Mouse (Mus musculus): ENCODE results near the gene Pknox1.
"Not testable (repeated sequence)": the region's sequence is repeated elsewhere in the genome, so short reads cannot be mapped to it uniquely, and the experiment has no call there.

Pknox1 gene

DNA sequence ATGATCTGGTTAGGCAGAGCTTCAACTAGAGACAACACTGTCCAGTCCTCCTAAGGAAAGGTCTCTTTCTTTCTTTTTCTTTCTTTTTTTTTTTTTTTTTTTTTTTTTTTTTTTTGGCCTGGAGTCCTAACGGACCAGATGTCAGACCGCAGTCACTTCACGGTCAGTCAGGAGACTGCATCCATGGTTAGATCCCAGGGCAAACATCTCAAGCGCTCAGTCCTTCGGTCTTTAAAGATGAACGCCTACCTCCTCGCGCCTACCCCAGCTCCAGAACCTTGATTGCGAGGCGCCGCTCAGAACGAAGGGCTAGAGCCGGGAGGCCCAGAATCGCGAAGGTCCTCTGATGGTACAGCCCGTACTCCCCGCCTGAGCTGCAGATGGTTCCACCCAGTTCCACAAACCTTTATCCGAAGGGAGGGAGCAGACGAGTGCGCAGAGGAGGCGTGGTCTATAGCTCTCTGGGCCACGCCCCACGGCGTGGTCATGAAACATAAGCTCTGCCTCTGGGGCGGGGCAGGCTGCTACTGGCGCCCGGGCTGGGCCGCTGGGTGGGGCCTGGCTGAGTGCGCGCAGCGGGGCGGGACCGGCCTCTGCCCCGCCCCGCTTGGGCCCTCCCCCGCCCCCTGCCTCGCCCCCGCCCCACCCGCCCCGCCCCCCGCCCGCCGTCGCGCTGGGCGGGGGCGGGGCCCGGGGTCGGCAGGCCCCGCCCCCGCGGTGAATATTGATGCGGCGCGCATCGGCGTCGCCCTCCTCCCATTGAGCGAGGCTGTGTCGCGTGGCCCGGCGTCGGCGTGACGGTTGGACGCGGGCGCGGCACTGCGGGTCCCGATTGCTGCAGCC lies at the start of gene Pknox1:
TSS of gene Pknox1 (plus strand) at position 720 of the 843 bp plus-strand sequence.
- peak; percentile 100 for DNase-seq (ENCODE audit: low read depth, low spot score)

DNA sequence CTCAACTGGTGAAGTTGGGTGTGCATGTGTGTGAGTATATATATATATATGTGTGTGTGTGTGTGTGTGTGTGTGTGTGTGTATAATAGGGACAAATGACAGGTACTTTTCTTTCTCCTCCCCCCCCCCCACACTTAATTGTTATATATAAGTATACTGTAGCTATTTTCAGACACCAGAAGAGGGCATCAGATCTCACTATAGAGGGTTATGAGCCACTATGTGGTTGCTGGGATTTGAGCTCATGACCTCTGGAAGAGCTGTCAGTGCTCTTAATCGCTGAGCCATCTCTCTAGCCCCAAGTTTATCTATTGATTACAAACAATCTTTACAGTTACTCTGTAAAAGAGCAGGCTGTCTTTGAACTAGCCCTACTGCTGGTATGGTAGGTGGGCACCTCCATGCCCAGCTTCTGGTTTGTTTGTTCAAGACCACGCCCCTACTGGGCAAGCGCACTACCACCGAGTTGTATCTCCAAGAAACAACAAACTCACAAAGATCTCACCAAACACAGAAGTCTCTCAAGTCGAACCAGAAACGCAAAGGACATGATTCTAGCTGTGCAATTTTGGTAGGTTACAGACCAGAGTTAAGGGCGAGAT lies 45.1 kb upstream of the Pknox1 start:
- DNase-seq (ENCODE audit: low read depth, low spot score) = no peak

DNA sequence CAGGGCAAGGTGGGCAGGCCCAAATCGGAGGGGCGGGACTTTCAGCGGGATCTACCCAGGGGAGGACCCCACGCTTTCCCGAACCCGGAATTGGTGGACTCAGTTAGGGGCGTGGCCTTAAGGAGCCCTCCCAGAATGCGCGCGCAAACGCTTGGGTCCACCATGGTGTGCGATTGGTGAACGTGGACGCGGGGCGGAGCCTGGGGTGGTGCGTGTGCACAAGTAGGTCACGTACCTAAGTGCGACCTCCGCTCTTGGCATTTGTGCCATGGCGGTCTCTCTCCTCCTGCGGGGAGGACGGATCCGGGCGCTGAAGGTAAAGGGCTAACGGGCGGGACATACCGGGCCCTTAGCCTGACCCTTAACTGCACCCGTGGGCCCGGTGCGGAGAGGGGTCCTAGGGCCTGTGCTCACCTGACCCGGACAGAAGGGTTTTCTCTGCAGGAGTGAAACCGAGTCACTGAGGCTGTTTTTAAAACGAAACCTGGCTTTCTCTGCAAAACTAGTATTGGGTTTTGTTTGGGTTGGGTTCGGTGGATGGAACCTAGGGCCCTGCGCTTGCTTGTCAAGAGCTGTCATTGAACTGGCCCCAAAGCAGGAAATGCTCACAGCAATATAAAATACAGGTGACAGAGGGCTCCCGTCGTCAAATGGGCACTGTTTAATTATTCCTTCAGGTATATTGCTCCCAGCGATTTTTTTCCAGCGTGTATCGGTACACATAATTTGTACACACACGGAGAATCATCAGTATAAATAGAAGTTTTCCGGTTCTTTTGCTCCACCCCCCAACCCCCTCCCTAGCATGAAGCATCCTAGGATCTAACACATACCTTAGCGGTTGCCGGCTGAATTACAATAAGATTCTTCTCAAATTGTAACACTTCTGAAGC lies 44.3 kb upstream of the Pknox1 start, which contains the start of the genes Wdr4 and Ndufv3:
TSS of gene Wdr4 (minus strand) at position 35 of the 893 bp plus-strand sequence.
TSS of gene Ndufv3 (plus strand) at position 170 of the 893 bp plus-strand sequence.
- peak; percentile 99 for DNase-seq (ENCODE audit: low read depth, low spot score)

DNA sequence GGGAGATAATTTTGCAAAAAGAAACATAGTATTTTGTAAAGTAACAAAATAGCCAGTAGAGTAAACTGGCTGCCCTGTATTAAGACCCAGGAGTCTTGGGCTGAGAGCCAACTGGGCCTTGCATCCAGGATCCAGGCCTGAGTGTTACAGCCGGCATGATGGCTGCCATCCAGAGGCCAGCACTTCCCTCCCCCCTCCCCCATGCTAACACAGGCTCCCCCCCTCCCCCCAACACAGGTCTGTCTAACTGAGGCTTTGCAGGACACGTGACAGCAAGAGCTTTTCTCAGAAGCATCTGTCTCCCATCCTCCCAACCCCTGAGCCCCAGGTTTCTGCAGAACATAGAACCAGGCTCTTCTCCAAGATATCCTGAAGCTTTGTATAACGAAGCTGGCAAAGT lies 43.6 kb upstream of the Pknox1 start:
- DNase-seq (ENCODE audit: low read depth, low spot score) = no peak

DNA sequence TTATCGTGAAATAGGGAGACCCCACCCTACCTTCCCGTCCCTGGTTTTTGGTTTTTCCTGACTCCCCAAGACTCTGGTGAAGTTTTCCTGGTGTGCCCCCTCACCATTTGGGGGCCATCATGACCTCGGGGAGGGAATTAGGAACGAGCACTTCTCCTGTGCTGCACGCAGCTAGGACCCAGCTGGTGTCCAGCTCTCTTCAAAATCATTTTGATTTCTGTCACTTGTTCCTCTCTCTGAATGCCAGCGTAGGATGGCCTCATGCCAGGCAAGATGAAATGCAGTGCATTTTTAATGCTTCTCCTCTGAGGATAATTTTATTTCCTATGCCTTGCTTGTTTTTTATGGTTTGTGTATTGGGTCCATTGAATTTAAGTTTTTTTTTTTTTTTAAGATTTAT lies 42.6 kb upstream of the Pknox1 start:
- DNase-seq (ENCODE audit: low read depth, low spot score) = no peak

DNA sequence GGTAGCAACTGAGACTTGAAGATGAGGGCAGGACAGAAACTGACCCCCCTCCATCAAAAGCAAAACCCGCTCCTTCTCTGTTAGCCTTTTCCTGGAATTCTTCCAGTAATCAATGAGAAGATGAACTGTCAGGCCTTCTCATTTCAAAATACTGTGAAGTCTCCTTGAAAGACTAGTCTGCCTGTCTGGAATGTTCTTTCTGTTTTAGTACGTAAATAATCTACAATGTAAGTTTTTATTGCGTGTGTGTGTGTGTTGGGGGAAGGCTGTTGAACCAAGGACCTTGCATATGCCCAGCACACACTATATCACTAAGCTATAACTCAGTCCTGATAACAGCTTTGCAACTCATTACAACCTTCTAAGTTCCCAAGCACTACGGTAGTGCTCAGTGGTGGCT lies 39.4 kb upstream of the Pknox1 start:
- DNase-seq (ENCODE audit: low read depth, low spot score) = no peak

DNA sequence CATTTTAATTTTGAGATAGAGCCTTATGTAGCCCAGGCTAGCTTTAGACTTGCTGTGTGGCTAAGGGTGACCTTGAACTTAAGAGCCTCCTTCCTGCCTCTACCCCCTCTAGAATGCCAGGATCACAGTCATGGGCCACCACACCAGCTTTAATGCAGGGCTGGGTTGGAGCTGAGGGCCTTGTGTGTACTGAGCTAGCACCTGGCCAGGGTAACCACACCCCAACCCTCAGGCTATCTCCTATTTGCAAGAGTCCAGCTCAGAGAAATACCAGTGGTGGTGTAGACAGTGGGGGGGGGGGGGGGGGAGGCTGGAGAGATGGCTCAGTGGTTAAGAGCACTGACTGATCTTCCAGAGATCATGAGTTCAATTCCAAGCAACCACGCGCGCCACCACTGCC lies 38.7 kb upstream of the Pknox1 start:
- no peak for DNase-seq (ENCODE audit: low read depth, low spot score)

DNA sequence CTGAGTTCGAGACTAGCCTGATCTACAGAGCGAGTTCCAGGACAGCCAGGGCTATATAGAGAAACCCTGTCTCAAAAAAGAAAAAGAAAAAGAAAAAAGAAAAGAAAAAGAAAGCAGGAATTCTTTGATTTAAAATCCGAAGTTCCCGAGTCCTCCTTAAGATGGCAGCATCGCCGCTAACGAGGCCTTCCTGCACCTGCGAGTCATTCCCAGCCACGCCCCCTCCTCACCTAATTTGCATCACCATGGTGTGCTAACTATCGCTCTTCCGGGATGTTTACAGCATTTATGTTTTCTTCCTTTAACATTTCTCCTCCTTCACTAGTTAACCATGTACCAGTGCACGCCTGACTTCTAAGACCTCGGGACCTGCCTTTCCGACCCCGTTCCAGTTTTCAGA lies 35.2 kb upstream of the Pknox1 start:
- DNase-seq (ENCODE audit: low read depth, low spot score) = no peak

DNA sequence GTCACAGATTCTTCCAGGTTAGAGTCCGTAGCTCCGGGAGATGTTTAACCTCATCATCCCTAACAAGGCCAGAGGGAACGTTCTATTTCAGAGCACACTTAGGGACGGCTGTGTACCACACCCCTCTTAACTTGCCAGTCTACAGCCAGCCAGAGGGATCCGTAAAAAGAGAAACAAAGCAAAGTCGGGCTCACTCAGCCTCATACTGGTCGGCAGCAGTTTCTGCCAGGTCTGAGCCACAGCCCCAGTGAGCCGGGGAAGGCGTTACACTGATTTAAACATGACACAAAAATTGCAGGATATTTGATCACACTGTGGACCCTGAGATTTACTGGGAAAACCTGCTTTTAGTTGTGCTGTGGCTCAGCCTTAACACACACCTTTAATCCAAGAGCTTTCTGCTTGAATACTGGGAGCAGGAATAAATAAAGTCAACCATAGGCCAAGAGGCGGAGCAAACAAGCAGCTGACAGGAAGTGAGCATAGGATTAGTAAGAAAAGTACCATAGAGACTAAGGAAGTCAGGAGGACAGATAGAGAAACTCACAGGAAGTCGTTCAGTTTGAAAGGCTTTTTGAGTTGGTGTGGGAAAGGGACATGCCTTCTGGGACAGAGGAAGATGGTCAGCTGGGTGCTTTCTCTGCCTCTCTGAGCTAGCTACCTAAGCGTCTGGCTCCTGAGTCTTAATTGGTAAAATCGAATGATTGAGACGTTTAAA lies 32.9 kb upstream of the Pknox1 start:
- DNase-seq (ENCODE audit: low read depth, low spot score) = no peak

DNA sequence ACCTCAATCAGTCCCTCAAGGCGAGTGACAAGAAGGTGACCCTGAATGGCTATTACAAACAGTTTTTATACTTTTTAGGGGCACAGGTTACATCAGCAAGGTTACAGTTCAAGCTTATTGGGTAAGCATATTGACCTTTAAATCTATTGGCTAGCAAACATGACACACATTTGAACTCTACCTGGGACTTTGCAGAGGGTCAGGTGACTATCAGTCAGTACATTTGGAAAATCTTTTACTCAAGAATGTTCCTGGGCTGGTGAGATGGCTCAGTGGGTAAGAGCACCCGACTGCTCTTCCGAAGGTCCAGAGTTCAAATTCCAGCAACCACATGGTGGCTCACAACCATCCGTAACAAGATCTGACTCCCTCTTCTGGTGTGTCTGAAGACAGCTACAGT lies 32.2 kb upstream of the Pknox1 start:
- DNase-seq (ENCODE audit: low read depth, low spot score) = not testable (repeated sequence)

DNA sequence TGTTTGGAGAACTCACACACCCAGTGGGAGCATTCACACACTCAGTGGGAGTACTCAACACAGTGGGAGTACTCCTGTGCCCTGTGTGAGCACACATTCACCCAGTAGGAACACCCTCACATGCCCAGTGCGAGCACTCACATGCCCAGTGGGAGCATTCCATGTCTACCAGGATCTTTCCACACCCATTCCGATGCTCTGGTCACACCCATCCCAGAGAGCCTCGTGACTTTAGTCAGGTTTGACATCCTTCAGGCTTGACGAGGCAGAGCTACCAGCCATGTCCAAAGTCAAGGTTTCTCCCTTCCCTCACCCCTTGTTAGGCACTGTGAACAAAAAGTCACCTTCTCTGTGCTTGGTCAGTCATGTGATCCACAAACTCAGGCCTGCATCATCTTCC lies 29.2 kb upstream of the Pknox1 start:
- DNase-seq (ENCODE audit: low read depth, low spot score) = no peak

DNA sequence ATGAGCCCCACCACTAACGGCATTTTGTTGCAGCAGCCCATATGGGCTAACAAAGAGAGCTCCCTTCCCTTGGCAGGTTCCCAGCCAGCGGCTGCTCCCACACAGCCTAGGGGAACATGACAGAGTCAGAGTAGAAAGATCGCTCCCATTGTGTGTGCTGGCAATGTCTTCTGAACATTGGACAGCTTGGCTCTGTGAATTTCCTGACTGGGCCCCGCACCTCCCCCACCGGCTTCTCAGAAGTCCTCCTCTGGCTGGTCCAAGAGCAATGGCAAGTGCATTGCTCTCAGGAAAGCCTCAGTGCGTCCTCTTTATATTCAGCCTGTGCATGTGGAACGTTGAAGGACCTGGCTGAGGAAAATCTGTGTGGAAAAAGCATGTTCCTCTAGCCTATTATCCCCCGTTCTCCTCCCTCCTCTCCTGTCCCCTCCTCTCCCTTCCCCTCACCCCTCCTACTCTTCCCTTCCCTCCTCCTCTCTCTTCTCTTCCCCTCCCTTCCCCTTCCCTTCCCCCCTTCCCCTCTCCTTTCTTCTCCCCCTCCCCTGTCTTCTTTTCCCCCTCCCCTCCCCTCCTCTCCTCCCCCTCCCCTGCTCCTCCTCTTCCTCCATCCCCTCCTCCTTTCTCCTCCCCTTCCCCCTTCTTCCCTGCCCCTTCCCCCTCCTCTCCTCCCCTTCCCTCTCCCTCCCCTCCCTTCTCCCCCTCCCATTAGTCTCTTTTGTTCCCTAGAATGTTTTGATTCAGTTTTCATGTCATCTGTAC lies 28.5 kb upstream of the Pknox1 start:
- no peak for DNase-seq (ENCODE audit: low read depth, low spot score)

DNA sequence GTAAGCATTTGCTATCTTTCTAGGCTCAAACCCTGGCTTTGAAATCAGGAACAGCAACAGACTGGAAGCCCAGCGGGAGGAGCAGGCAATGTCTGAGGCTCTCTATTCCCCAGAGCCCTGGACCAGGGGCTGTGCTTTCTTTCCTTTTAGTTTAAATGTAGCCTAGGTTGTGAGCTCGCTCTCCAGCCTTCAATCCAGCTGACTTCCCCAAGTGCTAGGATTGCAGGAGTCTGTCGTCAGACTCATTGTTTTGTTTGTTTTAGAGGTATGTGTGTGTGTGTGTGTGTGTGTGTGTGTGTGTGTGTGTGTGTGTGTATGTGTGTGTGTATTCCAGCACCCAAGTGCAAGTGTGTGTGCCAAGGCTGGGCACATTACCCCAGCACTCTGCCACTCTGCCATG lies 24.4 kb upstream of the Pknox1 start:
- no peak for DNase-seq (ENCODE audit: low read depth, low spot score)

DNA sequence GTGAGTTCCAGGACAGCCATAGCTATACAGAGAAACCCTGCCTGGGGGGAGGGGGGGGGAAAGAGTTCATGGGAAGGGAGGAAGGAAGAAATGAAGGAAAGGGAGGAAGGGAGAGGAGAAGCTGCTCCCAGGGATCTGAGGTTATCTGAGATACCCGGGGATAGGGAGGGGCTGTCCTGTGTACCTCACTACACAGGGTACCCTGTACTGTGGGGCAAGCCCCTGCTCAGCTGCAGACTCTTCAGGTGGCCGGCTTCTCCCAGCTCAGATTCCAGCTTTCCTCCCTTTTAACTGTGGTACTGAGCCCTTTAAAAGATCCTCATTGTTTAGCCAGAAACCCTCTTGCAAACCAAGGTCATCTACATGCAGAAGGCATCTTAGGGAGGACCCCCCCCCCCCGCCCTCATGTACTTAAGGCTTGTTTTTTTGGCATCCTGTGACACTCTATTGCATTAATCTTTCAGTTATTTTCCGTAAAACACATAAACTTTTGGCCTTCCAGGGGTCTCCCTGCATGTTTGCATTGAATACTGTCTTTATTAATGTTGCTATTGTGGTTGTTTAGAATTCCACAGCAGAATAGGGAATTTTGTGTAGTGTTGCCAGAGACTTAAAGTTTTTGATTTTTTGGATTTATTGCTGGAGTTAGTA lies 23.6 kb upstream of the Pknox1 start:
- no peak for DNase-seq (ENCODE audit: low read depth, low spot score)

DNA sequence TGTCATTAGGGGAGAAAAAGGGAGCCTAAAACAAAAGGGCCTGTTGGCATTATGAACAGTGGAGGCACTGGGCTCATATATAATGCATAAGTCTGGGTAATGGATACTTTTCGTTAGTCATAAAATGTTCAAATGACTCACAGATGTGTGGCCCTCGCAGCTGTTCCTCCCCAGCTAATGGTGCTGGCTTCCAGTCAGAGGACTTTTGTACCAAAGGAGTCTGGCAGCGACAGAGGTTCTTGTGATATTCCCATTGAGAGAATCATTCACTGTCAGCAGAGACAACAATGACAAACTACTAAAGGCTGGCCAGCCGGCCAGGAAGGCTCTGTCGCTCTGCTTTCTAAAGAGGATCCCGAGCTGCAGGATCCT lies 23.1 kb upstream of the Pknox1 start:
- peak; percentile 63 for DNase-seq (ENCODE audit: low read depth, low spot score)

DNA sequence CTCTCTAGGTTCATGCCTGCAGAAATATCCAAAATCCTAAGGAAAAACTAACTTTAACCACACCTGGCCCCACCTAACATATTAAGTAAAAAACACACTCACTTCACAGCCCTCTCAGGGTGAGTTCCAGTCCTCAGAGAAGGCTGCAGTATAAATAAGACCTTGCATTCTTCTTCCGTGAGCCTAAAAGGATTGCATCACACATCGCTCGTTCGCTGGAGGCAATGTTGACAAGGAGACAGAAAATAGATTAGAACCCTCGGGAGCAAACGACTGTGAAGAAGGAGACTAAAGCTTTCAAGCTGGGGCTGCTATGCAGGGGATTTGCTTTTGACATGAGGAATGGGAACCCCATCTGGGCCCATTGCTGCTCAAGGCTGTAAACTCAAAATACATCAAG lies 21.0 kb upstream of the Pknox1 start:
- no peak for DNase-seq (ENCODE audit: low read depth, low spot score)

DNA sequence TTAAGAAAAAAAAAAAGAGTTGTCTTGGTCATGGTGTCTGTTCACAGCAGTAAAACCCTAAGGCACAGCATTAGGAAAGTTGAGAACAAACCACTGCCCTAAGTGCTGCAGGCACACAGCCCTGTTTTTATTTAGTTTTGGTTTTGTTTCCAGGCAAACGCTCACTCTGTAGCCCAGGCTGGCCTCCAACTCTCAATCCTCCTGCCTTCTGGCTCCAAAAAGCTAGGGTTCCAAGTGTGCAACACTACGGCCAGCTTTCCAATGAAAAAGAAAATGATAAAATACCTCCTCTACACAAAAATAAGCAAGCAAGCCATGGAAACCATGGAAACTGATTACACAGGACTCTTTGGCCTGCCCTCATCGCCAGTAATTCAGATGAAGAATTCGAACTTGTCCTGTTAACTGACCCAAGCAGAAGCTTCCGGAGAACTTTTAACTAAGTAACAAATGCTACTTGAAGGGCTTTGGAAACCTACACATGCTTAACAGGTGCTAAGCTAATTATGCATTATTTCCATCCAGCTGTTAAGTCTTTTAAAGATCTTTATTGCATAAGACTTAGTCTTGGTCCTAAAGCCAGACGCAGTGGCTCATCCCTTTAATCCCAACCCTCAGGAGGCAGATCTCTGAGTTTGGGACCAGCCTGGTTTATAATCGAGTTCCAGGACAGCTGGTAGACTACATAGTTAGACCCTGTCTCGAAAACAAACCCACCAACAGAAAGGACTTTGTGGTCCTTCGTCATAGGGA lies 17.9 kb upstream of the Pknox1 start:
- no peak for DNase-seq (ENCODE audit: low read depth, low spot score)

DNA sequence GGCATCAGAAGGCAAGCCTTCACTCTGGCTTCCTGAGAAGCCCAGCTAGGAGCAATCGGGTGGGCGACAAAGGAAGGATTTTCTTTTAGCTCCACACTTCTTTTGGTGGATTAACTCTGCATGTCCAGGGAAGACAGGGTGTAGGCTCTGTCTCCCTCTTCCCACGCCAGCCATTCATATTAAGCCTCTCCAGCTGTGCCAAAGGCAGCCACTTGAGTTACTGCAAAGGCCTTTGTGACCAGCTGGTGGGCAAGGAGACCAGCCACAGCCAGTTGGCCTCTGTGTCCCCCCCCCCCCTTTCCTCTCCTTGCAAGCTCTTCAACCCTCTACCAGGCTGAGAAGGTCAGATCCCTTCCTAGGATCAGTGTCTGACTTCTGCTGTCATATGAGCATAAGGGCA lies 16.6 kb upstream of the Pknox1 start:
- DNase-seq (ENCODE audit: low read depth, low spot score) = no peak

DNA sequence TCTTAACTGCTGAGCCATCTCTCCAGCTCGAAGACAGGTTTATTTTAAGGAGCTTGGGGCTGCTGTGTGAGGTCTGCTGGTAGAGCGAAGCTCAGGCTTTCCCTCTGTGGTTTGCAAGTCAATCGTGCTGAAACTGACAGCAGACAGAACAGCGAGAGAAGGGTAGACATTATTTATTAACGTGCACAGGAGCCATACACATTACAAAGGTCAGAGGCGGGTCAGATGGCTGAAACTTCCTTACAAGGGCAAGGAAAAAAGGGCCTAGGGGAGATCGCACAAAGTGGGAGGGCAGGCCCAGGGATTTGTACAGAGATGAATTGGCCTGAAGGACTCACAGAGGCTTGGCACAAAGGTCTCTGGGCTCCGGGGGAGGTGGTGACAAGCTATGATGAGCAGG lies 15.1 kb upstream of the Pknox1 start:
- DNase-seq (ENCODE audit: low read depth, low spot score) = peak; percentile 34

DNA sequence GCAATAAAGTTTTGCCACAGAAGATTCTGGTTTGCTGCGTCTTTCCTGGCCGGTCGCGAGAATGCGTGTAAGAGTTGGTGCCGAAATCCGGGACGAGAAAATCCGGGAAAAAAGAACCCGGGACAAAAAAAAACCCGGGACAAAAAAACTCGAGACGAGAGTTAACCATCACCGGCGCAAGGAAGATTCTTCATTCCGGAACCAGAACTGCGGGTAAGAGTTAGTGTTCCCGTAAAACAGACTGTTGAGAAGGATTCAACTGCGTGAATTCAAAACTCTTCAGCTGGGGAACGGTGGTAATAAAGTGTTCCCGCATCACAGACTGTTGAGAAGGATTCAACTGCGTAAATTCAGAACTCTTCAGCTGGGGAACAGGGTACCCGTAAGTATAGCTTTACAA lies 11.9 kb upstream of the Pknox1 start:
- DNase-seq (ENCODE audit: low read depth, low spot score) = not testable (repeated sequence)
